Mouse (Mus musculus): ENCODE results near the gene Ulk4.
A peak's percentile ranks its signal among the peaks of the same experiment; 100 is the strongest.

Gene Ulk4

GRCm38 (mm10) chr9:121277118-121278060 lies at the start of gene Ulk4:
TSS of gene Ulk4 (minus strand) at chr9:121277197.
- peak; percentile 79 to 82 for DNase-seq (ENCODE audit: low spot score in 2 of 2)

GRCm38 (mm10) chr9:121322034-121322433 lies 45.0 kb upstream of the Ulk4 start:
- DNase-seq (ENCODE audit: low spot score in 2 of 2), result no peak

GRCm38 (mm10) chr9:121321118-121321517 lies 44.1 kb upstream of the Ulk4 start:
- no peak for DNase-seq (ENCODE audit: low spot score in 2 of 2)

GRCm38 (mm10) chr9:121320433-121320832 lies 43.4 kb upstream of the Ulk4 start:
- no peak for DNase-seq (ENCODE audit: low spot score in 2 of 2)

GRCm38 (mm10) chr9:121319323-121319966 lies 42.4 kb upstream of the Ulk4 start:
- DNase-seq (ENCODE audit: low spot score in 2 of 2), result no peak

- no peak for DNase-seq (ENCODE audit: low spot score in 2 of 2)
Observed at GRCm38 (mm10) chr9:121316621-121317405, 39.8 kb upstream of the Ulk4 start.

GRCm38 (mm10) chr9:121315901-121316595 lies 39.1 kb upstream of the Ulk4 start:
- DNase-seq (ENCODE audit: low spot score in 2 of 2), result no peak

GRCm38 (mm10) chr9:121314541-121315152 lies 37.6 kb upstream of the Ulk4 start:
- no peak for DNase-seq (ENCODE audit: low spot score in 2 of 2)

- DNase-seq (ENCODE audit: low spot score in 2 of 2), result no peak
Observed at GRCm38 (mm10) chr9:121313656-121314374, 36.8 kb upstream of the Ulk4 start.

- DNase-seq (ENCODE audit: low spot score in 2 of 2), result no peak
Observed at GRCm38 (mm10) chr9:121312237-121312891, 35.4 kb upstream of the Ulk4 start.

- no peak for DNase-seq (ENCODE audit: low spot score in 2 of 2)
Observed at GRCm38 (mm10) chr9:121311846-121312236, 34.8 kb upstream of the Ulk4 start.

GRCm38 (mm10) chr9:121310501-121310900 lies 33.5 kb upstream of the Ulk4 start:
- no peak for DNase-seq (ENCODE audit: low spot score in 2 of 2)

GRCm38 (mm10) chr9:121309287-121309686 lies 32.3 kb upstream of the Ulk4 start:
- no peak for DNase-seq (ENCODE audit: low spot score in 2 of 2)

- no peak for DNase-seq (ENCODE audit: low spot score in 2 of 2)
Observed at GRCm38 (mm10) chr9:121305456-121305855, 28.5 kb upstream of the Ulk4 start.

GRCm38 (mm10) chr9:121304520-121304919 lies 27.5 kb upstream of the Ulk4 start:
- DNase-seq (ENCODE audit: low spot score in 2 of 2), result no peak

- DNase-seq (ENCODE audit: low spot score in 2 of 2), result no peak
Observed at GRCm38 (mm10) chr9:121303748-121304147, 26.8 kb upstream of the Ulk4 start.

- no peak for DNase-seq (ENCODE audit: low spot score in 2 of 2)
Observed at GRCm38 (mm10) chr9:121303086-121303485, 26.1 kb upstream of the Ulk4 start.

- DNase-seq (ENCODE audit: low spot score in 2 of 2), result no peak
Observed at GRCm38 (mm10) chr9:121302543-121302942, 25.5 kb upstream of the Ulk4 start.

GRCm38 (mm10) chr9:121301041-121301920 lies 24.3 kb upstream of the Ulk4 start:
- DNase-seq (ENCODE audit: low spot score in 2 of 2), result peak; percentile 45 to 48

Data from thymus, postnatal 10 days (tissue).